Mouse (Mus musculus) CH12.LX (cell line): ENCODE results near the gene Sergef. TPM values are rescaled to one million over a fixed set of nuclear protein-coding genes. Genes with fewer than 3 reads are reported as not detected.

Experiments used
- DNase-seq: peaks from one replicate; pipeline ENCODE4 v3.0.0-alpha.2; 2013; ENCODE audit errors: extremely low read depth
- H3K27ac ChIP-seq: 2 replicates; pipeline ENCODE4 v1.5.1; 2012; ENCODE audit warnings: low read depth, mild to moderate bottlenecking, control low read depth, moderate library complexity; ENCODE audit not compliant: insufficient read depth
- H3K27me3 ChIP-seq: replicated peaks from 2 replicates; pipeline ENCODE3; 2012; ENCODE audit warnings: inconsistent platforms
- H3K36me3 ChIP-seq, 2 experiments: replicated peaks in 1 of 2; 2 replicates each; pipeline versions ENCODE3 to v1.6.1; 2012; ENCODE audit warnings: inconsistent platforms in 1 of 2, low read length in 1 of 2, mild to moderate bottlenecking in 1 of 2, mixed read lengths in 1 of 2, moderate library complexity in 1 of 2; ENCODE audit not compliant: control insufficient read depth in 1 of 2, insufficient read depth in 1 of 2
- H3K4me1 ChIP-seq, 2 experiments: 2 replicates each; pipeline ENCODE4 v1.6.1; 2012; ENCODE audit warnings: inconsistent platforms in 1 of 2, moderate library complexity in 1 of 2; ENCODE audit not compliant: insufficient read depth in 2 of 2, control insufficient read depth in 1 of 2
- H3K4me2 ChIP-seq: 2 replicates; pipeline ENCODE4 v1.6.1; 2012; ENCODE audit warnings: low read depth, mild to moderate bottlenecking, control low read depth; ENCODE audit not compliant: poor library complexity, insufficient read depth, severe bottlenecking
- H3K4me3 ChIP-seq, 3 experiments: fragments of 150-350 bp in 1 of 3; sonication (generic) in 1 of 3; replicated peaks in 1 of 3; 2 replicates each; pipeline versions ENCODE3 to v1.5.1; 2011 to 2012; ENCODE audit warnings: low read depth in 2 of 3, low read length in 2 of 3, mild to moderate bottlenecking in 2 of 3, moderate library complexity in 2 of 3, control low read depth in 1 of 3, improper control_type of control experiment in 1 of 3, inconsistent platforms in 1 of 3, mixed read lengths in 1 of 3; ENCODE audit not compliant: poor library complexity in 1 of 3
- H3K79me2 ChIP-seq: replicated peaks from 2 replicates; pipeline ENCODE4 v1.6.1; 2012; ENCODE audit warnings: mild to moderate bottlenecking, moderate library complexity; ENCODE audit not compliant: control insufficient read depth, poor library complexity, insufficient read depth, severe bottlenecking; ENCODE audit errors: extremely low read depth
- H3K9ac ChIP-seq: 2 replicates; pipeline ENCODE4 v1.6.1; 2012; ENCODE audit warnings: low read depth, mild to moderate bottlenecking, control low read depth, moderate library complexity; ENCODE audit not compliant: insufficient read depth
- H3K9me3 ChIP-seq: replicated peaks from 2 replicates; pipeline ENCODE3; 2012; ENCODE audit warnings: low read length, inconsistent platforms, mixed read lengths
- BHLHE40 ChIP-seq: IDR thresholded peaks from 2 replicates; pipeline ENCODE4 v1.6.1; 2011; ENCODE audit warnings: mild to moderate bottlenecking, low read depth, low read length, improper control_type of control experiment
- CTCF ChIP-seq, 2 experiments: IDR thresholded peaks in 1 of 2; conservative IDR thresholded peaks in 1 of 2; 2 replicates each; pipeline ENCODE4 v1.5.1; 2011 to 2012; ENCODE audit warnings: low read depth in 2 of 2, low read length in 2 of 2, improper control_type of control experiment in 1 of 2, inconsistent platforms in 1 of 2, mild to moderate bottlenecking in 1 of 2, moderate library complexity in 1 of 2
- E2F4 ChIP-seq: IDR thresholded peaks from 2 replicates; pipeline ENCODE4 v1.6.1; 2011; ENCODE audit warnings: low read depth, low read length, improper control_type of control experiment; ENCODE audit not compliant: insufficient replicate concordance
- ELF1 ChIP-seq: IDR thresholded peaks from 2 replicates; pipeline ENCODE4 v1.6.1; 2014; ENCODE audit warnings: low read depth, mild to moderate bottlenecking, inconsistent platforms, low read length, improper control_type of control experiment
- ETS1 ChIP-seq: conservative IDR thresholded peaks from 2 replicates; pipeline ENCODE4 v1.6.1; 2012; ENCODE audit warnings: low read depth, mild to moderate bottlenecking, inconsistent platforms, low read length, improper control_type of control experiment, moderate library complexity
- IRF4 ChIP-seq: IDR thresholded peaks from 2 replicates; pipeline ENCODE4 v1.6.1; 2014; ENCODE audit warnings: low read depth, mild to moderate bottlenecking, inconsistent platforms, low read length, improper control_type of control experiment
- MAX ChIP-seq: IDR thresholded peaks from 2 replicates; pipeline ENCODE4 v1.6.1; 2011; ENCODE audit warnings: low read length, improper control_type of control experiment
- MEF2A ChIP-seq: IDR thresholded peaks from 2 replicates; pipeline ENCODE4 v1.6.1; 2014; ENCODE audit warnings: low read depth, mild to moderate bottlenecking, inconsistent platforms, low read length, improper control_type of control experiment, borderline replicate concordance
- MXI1 ChIP-seq: IDR thresholded peaks from 2 replicates; pipeline ENCODE4 v1.6.1; 2011; ENCODE audit warnings: mild to moderate bottlenecking, low read depth, low read length, improper control_type of control experiment
- NRF1 ChIP-seq: IDR thresholded peaks from 2 replicates; pipeline ENCODE4 v1.6.1; 2014; ENCODE audit warnings: low read depth, mild to moderate bottlenecking, inconsistent platforms, low read length, improper control_type of control experiment, moderate library complexity
- POLR2A ChIP-seq: IDR thresholded peaks from 2 replicates; pipeline ENCODE4 v1.6.1; 2011; ENCODE audit warnings: low read depth, mild to moderate bottlenecking, improper control_type of control experiment, low read length
- POLR2AphosphoS2 ChIP-seq: IDR thresholded peaks from 2 replicates; pipeline ENCODE4 v1.6.1; 2011; ENCODE audit warnings: low read depth, low read length, improper control_type of control experiment
- RCOR1 ChIP-seq: conservative IDR thresholded peaks from 2 replicates; pipeline ENCODE4 v1.6.1; 2012; ENCODE audit warnings: low read depth, mild to moderate bottlenecking, inconsistent platforms, low read length, improper control_type of control experiment
- SIN3A ChIP-seq: IDR thresholded peaks from 2 replicates; pipeline ENCODE4 v1.6.1; 2012; ENCODE audit warnings: low read length, improper control_type of control experiment, inconsistent platforms
- SMC3 ChIP-seq: IDR thresholded peaks from 2 replicates; pipeline ENCODE4 v1.6.1; 2011; ENCODE audit warnings: low read depth, low read length, improper control_type of control experiment
- TBP ChIP-seq: conservative IDR thresholded peaks from 2 replicates; pipeline ENCODE4 v1.6.1; 2011; ENCODE audit warnings: low read depth, low read length, improper control_type of control experiment
- TCF12 ChIP-seq: IDR thresholded peaks from 2 replicates; pipeline ENCODE4 v1.6.1; 2014; ENCODE audit warnings: low read depth, mild to moderate bottlenecking, inconsistent platforms, low read length, improper control_type of control experiment
- UBTF ChIP-seq: IDR thresholded peaks from 2 replicates; pipeline ENCODE4 v1.6.1; 2012; ENCODE audit warnings: low read depth, mild to moderate bottlenecking, inconsistent platforms, low read length, improper control_type of control experiment, moderate library complexity
- USF1 ChIP-seq: IDR thresholded peaks from 2 replicates; pipeline ENCODE4 v1.6.1; 2014; ENCODE audit warnings: low read depth, mild to moderate bottlenecking, inconsistent platforms, low read length, improper control_type of control experiment
- USF2 ChIP-seq: conservative IDR thresholded peaks from 2 replicates; pipeline ENCODE4 v1.6.1; 2011; ENCODE audit warnings: low read depth, low read length, improper control_type of control experiment
- ZC3H11A ChIP-seq: IDR thresholded peaks from 2 replicates; pipeline ENCODE4 v1.6.1; 2012; ENCODE audit warnings: low read depth, mild to moderate bottlenecking, inconsistent platforms, low read length, improper control_type of control experiment
- ZKSCAN1 ChIP-seq: IDR thresholded peaks from 2 replicates; pipeline ENCODE4 v1.6.1; 2012; ENCODE audit warnings: low read depth, inconsistent platforms, low read length, improper control_type of control experiment, borderline replicate concordance
- dilution Hi-C: fragments of 300-500 bp; cut with MboI; formaldehyde crosslinking; loops from 2 replicates; pipeline ENCODE4 v1.14.3; 2020; ENCODE audit warnings: low sequenced_read_pairs; ENCODE audit not compliant: extremely low pct_unique_long_range_greater_than_20kb, extremely low pct_ligation_motif_present
- in situ Hi-C: fragments of 300-500 bp; cut with MboI; formaldehyde crosslinking; loops from 3 replicates; pipeline ENCODE4 v1.14.3; 2019; ENCODE audit warnings: low sequenced_read_pairs, low pct_ligation_motif_present, low pct_unique_long_range_greater_than_20kb, mixed read lengths
- polyA plus RNA-seq: library from polyadenylated mRNA; unstranded; fragments of >175 nt; gene quantifications from 2 replicates; pipeline ENCODE4 v1.2.1, GENCODE M21; 2012; ENCODE audit warnings: low read depth; ENCODE audit not compliant: insufficient read length
- total RNA-seq, 2 experiments: library from RNA; depleted of rRNA; stranded (reverse); fragments of 300-350 nt in 1 of 2; fragments of >200 nt in 1 of 2; gene quantifications; 2 replicates each; pipeline ENCODE4 v1.2.3; 2012 to 2014

Gene Sergef
- total and polyA plus RNA-seq, 3 experiments, result 13.0 to 18.0 (median 14.1) TPM

DNA sequence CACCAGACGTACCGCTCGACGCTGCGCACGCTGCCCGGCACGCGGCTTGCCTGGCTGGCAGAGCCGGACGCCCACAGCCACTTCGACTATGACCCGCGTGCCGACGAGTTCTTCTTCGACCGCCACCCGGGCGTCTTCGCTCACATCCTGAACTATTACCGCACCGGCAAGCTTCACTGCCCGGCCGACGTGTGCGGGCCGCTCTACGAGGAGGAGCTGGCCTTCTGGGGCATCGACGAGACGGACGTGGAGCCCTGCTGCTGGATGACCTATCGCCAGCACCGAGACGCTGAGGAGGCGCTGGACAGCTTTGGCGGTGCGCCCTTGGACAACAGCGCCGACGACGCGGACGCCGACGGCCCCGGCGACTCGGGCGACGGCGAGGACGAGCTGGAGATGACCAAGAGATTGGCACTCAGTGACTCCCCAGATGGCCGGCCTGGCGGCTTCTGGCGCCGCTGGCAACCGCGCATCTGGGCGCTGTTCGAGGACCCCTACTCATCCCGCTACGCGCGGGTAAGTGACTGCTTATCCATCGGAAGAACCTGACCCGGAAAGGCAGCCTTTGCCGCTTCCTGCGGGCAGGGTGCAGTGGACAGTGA, 241.8 kb downstream of the Sergef start:
- in situ Hi-C loops (no loop called here), dilution Hi-C loops (no loop called here)
- no peak overlapping the region for H3K9ac ChIP-seq
- DNase-seq, result no peak
- peaks cover 23% of the 10 kb centered on the region for H3K9me3 ChIP-seq
- no peak overlapping the region for H3K4me3 ChIP-seq
- no peaks in the 10 kb centered on the region for H3K27me3 ChIP-seq
- no peaks in the 10 kb centered on the region for H3K79me2 ChIP-seq
- H3K4me1 ChIP-seq, result peaks cover 10 to 51% of the 10 kb centered on the region in 2 experiments
- peaks cover 0 to 5% of the 10 kb centered on the region in 2 experiments for H3K36me3 ChIP-seq
- no peak overlapping the region for H3K27ac ChIP-seq
- H3K4me2 ChIP-seq, result no peak overlapping the region
- TF ChIP-seq USF1, result no peak
- no peak for TF ChIP-seq ELF1
- no peak for TF ChIP-seq MEF2A
- TF ChIP-seq UBTF, result no peak
- no peak for TF ChIP-seq SIN3A
- TF ChIP-seq POLR2AphosphoS2, result no peak
- TF ChIP-seq CTCF (conservative IDR thresholded peaks at IDR 0.05 in 1 of 2, IDR thresholded peaks at IDR 0.05 in 1 of 2; ENCODE audit: low read depth in 2 of 2, low read length in 2 of 2), result no peak
- TF ChIP-seq ZC3H11A, result no peak
- no peak for TF ChIP-seq MXI1
- no peak for TF ChIP-seq MAX
- no peak for TF ChIP-seq RCOR1
- TF ChIP-seq USF2, result no peak
- no peak for TF ChIP-seq ZKSCAN1
- TF ChIP-seq NRF1, result no peak
- no peak for TF ChIP-seq SMC3
- no peak for TF ChIP-seq E2F4
- no peak for TF ChIP-seq ETS1
- no peak for TF ChIP-seq IRF4
- TF ChIP-seq BHLHE40, result no peak
- no peak for TF ChIP-seq TCF12

DNA sequence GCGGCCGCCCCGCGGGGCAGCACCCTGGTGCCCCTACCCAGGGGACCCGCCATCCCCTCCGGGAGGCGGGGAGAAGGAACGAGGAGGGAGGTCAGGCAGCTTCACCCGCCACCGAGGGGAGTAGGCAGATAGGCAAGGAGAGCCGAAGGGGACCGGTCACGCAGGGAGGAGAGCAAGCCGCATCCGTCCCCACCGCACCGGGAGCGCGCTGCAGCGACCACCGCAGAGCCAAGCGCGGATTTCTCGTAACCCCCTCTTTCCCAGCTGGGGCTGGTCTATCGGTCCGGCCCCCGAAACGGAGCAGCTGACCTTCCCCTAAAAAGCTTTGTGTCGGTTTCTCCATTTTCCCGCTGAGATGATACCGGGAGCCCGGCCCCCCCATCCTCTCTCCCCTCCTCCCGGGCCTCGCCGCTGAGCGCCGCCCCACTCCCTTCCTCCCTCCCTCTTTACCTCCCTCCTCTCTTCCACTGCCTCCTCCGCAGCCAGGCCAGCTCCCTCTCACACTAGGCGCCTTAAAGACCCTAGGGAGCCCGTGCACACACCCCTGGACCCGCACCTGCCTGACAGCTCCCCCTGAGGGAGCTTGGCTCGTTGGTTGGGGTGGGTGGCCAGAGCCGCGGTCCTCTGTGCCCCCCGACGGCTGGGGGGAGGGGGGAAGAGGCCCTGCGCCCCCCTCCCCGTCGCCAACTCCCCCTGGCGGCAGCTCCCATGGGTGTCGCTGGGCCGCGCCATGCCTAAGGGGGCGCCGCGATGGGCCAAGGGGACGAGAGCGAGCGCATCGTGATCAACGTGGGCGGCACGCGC, 242.5 kb downstream of the Sergef start:
- Histone ChIP-seq H3K9me3 (peaks cover 23% of the 10 kb centered on the region), H3K27ac (no peak overlapping the region), H3K27me3 (no peaks in the 10 kb centered on the region), H3K9ac (no peak overlapping the region)
- no peak for TF ChIP-seq POLR2A
- no peak for TF ChIP-seq USF1
- no peak for TF ChIP-seq BHLHE40
- TF ChIP-seq TBP, result no peak
- TF ChIP-seq, all 38 proteins: peak for 0
- Histone ChIP-seq H3K4me3 (no peak overlapping the region), H3K36me3 (peaks cover 0 to 5% of the 10 kb centered on the region in 2 experiments), H3K4me1 (peaks cover 10 to 46% of the 10 kb centered on the region in 2 experiments), H3K4me2 (no peak overlapping the region), H3K79me2 (no peaks in the 10 kb centered on the region)
- DNase-seq, result no peak
- dilution Hi-C loops (no loop called here), in situ Hi-C loops (no loop called here)
